Mouse (Mus musculus): Measurements from ENCODE around the gene Sbno2.

DNA sequence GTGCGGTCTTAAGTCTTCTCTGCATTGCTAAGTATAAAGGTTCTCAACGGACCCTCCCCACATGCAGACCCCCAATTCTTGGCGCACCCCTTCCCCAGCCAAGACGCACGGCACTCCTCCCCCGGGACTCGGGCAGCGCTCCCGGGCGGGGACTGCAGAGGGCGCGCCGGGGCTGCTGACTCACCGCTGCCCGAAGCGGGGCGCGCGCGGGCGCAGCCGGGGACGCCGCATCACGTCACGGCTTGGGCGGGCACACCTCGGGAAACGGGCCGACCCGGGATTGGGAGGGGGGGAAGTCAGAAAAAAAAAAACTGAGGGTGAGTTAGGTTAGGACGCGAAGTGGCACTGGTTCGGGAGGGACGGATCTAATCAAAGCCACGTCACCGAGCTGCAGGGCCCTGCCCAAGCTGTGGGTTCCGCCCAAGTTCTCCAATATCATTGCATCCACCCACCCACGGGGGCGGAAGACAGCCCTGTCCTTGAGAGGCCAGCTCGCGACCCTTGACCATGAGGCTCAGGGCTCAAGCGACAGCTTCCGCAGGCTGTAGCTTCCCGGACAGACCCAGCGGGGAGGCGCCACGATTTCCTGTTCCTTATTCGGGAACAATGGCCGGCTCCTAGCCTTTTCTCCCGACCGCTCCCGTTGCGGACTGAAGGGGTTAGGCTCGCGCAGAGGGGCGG is 43.4 kb upstream of the Sbno2 start:
- TF ChIP-seq CTCF (IDR thresholded peaks at IDR 0.05; ENCODE audit: borderline replicate concordance, control insufficient read depth, extremely low read depth, insufficient read depth, low read length, poor library complexity) (peak; percentile 86; the same call in 1 of the 2 replicates), POLR2A (IDR thresholded peaks at IDR 0.05; ENCODE audit: control insufficient read depth, extremely low read depth, insufficient read depth, low read length, poor library complexity) (0 out of 2 replicates have a peak, but pooled peaks have one; percentile 14)
